Mouse (Mus musculus) left cerebral cortex, postnatal 36 days (tissue): ENCODE measurements around the gene Pmvk. TPM values are rescaled to one million over a fixed set of nuclear protein-coding genes. Genes with fewer than 3 reads are reported as not detected.

Source experiments
- DNase-seq, 2 experiments: peaks; one replicate each; pipeline ENCODE4 v3.0.0; 2021 to 2022; ENCODE audit warnings: low spot score in 2 of 2, mixed read lengths in 1 of 2
- intact Hi-C: fragments of 180-260 bp; cut with DNase I; formaldehyde crosslinking; loops from one replicate; pipeline ENCODE4 v1.15.1; 2025
- total RNA-seq, 2 experiments: library from RNA; stranded (reverse); gene quantifications; 2 replicates each; pipeline ENCODE4 v1.2.3; 2021

The Pmvk gene
- total RNA-seq, 2 experiments from 2014 or later: 32.9 to 33.1 TPM

DNA sequence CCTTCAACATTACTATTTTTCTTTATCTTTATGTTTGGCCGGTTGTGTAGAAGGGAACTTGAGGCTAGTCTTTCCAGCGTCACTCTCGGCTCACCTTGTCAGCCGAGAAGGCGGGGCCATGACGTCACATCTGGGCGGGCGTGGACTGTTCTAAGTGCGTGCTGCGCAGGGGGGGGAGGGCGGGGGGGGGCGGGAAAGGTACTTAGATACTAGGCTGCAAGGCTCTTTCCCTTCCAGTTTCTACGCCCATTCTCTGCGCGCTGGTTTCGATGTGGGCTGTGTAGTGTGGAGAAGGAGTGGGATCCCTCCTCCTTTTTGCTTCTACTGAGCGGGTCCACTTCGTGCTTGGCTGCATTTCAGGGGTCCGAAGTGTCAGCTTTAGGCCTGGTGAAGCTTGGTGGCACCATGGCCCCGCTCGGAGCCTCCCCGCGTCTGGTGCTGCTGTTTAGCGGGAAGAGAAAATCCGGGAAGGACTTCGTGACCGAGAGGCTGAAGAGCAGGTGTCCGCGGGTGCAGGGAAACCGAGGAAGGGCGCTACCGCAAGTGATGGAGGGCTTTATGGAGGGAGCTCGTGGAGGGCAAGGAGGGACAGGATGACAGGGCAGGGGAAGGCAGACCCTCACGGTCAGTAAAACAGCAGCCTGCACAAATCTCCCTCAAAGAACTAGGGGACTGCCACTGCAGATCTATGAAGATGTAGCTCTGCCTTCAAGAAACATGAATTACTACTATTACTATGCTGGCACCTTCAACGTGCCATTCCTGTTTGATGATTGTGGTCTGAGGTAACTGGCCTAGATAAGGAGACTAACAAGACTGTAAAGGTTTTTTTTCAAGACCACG is 4.8 kb downstream of the Pmvk start:
- intact Hi-C loops: loop anchor here (5.0 kb wide), 2 partner anchors 313 to 398 kb away; partner anchors contain the start of gene Ube2q1

DNA sequence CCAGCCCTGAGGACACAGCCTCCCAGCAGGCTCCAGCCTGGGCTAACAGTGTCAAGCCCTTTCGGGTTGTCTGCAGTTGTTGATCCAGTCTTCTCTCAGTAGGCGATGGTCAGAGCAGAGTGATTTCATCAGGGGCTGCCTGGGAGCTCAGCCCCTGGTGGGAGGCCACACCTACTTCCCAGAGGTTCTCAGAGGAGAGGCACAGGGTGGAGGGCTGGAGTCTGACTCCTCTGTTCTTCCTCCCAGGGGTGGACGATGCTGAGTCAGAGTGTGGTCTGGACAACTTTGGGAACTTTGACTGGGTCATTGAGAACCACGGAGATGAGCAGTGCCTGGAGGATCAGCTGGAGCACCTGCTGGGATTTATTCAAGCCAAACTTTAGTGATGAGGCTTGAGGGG is 13.9 kb downstream of the Pmvk start:
- intact Hi-C loops: no loop called here
- no peak for DNase-seq

More for the DNA sequence above, 4.8 kb downstream of the Pmvk start:
- peak; percentile 86 to 87 for DNase-seq

DNA sequence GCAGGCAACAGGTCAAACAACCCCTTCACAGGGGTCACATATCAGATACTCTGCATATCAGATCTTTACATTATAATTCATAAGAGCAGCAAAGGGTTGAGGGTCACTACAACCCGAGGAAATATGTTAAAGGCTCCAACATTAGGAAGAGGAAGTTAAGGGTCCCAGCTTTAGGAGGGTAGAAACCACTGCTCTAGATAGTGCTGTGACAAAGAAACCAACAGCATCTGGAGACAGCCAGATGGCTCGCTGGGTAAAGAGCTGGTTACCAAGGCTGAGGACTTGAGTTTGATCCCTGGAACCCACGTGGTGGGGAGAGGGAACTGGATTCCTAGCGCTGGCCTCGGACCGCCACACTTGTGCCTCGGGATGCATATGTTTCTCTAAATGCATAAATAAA is 17.9 kb downstream of the Pmvk start:
- intact Hi-C loops: no loop called here

DNA sequence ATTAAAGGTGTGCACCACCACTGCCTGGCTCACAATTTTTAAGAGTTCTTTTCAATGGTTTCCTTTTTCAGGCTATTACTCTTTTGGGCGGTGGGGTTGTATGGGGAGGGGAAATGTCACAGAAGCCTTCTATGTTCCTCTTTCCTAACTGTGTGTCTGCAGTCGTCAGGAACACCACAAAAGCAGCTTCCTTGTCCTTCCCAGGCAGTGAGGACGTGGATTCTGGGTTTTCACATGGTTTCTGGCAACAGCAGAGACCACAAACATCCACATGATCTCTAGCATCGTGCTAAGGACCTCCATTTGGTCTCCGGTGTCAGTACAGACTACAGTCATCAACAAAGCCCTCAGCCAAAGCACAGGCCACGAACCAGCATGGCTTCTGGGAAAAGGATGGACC is 19.5 kb downstream of the Pmvk start:
- no peak for DNase-seq
- intact Hi-C loops: no loop called here

More for the DNA sequence above, 17.9 kb downstream of the Pmvk start:
- no peak for DNase-seq

DNA sequence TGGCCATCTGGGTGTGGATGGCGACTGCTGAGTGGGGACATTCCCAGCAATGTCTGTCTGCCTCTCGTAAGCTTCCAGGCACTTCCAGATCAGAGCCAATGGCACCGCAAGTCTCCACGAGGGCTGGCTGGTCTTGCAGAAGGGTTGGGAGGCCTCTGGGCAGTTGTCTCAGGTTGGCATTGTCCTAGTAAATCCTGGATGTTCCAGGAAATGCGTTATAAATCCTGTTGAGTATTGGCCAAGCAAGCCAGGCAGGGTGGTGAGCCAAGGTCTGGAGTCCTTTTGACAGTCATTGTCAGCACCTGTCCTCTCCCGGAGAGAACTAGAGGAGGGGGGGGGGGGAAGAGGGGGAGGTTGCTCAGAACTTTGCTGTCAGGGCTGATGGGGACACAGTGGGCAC is 24.7 kb downstream of the Pmvk start:
- DNase-seq: no peak
- intact Hi-C loops: no loop called here

DNA sequence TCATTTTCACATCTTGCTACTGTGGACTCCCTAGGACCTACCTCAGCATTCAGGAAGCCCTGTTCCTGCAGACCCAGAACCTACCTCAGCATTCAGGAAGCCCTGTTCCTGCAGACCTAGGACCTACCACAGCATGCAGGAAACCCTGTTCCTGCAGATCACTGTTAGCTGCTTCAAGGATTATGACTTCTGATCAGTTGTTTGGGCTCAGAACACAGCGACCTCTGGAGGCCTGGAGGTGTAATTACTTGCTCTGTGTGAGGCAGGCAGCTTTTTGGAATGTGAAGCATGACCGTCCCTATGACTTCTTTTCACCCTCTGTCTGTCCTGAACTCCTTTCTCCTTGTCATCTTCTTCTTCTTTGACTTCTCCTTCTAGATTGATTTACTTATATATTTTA is 27.1 kb downstream of the Pmvk start:
- DNase-seq: no peak
- intact Hi-C loops: loop anchor here (10.0 kb wide), 2 partner anchors 107 to 167 kb away; no protein-coding TSS in a partner anchor

DNA sequence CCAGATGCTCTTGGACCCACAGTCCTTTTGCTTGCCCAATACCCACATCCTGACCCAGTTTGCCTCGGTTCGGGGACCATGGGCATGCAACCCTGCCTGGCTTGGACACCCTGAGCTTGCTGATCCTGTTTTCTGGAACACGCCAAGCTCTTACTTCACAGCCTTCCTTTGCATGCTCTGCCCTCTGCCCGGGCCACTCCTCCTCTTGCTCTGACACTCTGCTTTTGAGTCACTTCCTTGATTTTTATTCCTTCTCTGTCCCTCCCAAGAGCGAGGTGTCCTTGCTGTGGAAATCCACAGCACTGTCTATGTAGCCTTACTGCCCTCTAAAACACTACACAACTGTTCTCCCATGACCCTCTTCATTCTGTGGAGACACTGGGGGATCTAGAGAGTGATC is 27.9 kb downstream of the Pmvk start:
- no peak for DNase-seq
- intact Hi-C loops: loop anchor here (10.0 kb wide), 2 partner anchors 107 to 167 kb away; no protein-coding TSS in a partner anchor

DNA sequence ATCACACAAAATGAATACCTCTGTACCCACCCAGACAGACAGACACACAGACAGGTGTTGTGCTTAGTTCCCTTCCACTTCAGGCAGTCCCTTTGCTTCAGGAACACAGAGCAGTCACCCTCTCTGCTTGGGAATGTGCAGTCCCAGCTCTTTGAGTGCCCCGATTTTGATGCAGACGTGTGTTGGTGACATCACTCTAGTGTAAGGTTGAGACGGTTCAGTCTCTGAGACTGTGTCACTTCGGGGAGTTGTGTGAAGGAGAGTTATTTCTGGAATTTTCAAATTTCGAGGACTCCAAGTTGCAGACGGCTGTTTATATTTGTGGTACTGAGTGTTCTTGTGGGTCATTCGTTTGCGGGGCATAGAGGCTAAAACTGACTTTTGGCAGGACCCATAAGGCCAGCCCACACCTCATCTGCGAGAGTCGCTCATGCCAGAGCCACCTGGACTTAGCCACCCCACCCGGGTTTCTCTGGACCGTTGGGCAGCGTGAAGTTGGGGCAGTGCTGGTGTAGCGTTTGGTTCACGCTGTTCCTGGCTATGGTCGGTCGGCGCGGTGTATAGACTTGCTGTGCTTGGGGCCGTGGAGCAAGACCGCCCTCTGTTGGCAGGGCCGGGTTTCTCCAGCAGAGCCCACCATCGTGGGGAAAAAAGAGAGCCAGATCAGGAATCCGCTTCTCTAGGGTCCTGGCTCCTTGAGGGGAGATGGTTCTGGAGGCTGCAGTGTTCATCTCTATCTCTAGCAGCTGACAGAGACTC is 30.6 kb downstream of the Pmvk start:
- intact Hi-C loops: loop anchor here (5.0 to 10.0 kb wide), 3 partner anchors 38 to 170 kb away; no protein-coding TSS in a partner anchor
- DNase-seq: peak; percentile 45 to 49

DNA sequence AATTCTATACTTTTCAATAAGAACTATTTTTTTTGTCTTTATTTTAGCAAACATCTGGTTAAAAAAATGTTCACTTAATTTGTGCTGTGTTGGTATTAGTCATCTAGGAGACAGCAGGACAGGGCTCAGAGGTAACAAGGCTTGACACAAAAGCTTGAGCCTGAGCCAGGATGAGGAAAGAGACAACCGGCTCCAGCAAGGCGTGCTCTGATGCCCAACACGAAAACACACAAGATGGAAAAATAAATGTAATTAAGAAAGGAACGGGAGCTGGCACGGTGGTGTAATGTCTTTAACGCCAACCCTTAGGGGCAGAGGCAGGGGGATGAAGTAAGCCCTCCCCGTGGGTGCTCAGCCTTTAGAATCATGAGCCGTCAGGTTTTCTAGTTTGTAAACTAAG is 31.8 kb downstream of the Pmvk start:
- no peak for DNase-seq
- intact Hi-C loops: loop anchor here (5.0 to 10.0 kb wide), 3 partner anchors 39 to 171 kb away; no protein-coding TSS in a partner anchor

DNA sequence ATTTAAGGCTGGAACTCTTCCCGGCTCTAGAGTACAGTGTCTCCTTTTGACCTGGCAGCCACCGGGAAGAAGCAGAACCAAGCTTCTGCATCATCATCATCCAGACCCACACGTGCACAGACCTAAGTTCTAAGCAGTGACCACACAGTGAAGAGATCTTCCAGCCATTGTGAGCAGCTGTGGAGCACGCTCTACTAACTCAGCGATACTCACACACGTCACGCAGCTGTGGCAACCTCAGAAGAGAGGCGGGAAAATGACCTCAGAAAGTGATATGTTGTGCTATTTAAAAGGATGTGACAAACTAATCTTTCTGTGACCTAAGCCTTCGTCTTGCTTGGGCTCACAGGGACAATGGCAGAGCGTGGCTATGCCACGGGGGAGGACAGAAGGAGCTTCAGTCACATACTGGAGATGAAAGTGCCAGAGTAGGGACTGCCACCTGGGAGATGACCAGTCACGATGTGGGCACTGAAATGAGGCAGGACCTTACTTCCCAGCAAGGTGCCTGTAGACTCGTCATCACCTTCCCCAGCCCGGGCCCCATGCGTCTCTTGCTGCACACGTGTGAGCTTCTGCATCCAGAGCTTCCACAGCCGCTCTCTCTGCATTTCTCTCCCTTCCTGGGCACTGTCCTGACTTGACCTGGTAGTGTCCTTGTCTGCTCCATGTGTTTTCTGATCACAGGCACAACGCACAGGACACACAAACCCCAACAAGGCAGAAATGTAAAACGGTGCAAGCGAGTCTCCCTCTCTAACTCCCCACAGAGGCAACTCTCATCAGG is 32.8 kb downstream of the Pmvk start:
- intact Hi-C loops: loop anchor here (5.0 to 10.0 kb wide), 3 partner anchors 40 to 172 kb away; no protein-coding TSS in a partner anchor
- no peak for DNase-seq

DNA sequence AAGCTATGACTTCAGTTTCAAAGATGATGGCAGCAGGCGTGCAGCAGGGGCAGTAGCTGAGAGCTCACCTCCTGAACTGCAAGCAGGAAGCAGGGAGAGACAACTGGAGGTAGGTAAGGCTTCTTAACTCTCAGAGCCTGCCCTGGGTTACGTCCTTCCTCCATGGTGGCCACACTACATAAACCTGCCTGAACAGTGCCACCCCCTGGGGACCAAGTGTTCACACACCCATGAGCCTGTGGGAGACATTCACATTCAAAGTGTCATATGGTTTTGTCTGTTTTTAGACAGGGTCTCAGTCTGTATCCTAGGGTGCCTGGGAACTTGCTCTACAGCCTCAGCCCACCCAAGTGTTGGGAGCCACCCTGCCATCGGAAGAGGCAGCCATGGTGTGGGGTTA is 36.4 kb downstream of the Pmvk start:
- intact Hi-C loops: no loop called here
- no peak for DNase-seq

DNA sequence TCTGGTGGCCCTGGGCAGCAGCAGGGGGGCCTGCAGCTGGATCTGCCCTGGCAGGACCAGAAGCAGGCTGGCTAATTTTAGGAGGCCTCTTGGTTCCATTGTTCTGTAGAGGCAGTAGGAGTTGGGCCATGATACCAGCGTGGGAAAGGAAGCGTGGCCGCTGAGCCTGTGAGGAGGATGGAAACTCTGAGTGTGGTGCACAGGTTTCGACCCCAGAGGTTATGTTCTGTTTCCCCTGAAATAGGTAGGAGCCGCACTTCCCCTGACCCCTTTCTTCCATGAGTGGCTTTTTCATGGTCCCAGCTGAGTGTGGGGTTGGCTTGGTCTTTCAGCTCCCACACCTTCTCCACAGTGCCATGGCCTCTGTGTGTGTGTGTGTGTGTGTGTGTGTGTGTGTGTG is 37.2 kb downstream of the Pmvk start:
- no peak for DNase-seq
- intact Hi-C loops: no loop called here

DNA sequence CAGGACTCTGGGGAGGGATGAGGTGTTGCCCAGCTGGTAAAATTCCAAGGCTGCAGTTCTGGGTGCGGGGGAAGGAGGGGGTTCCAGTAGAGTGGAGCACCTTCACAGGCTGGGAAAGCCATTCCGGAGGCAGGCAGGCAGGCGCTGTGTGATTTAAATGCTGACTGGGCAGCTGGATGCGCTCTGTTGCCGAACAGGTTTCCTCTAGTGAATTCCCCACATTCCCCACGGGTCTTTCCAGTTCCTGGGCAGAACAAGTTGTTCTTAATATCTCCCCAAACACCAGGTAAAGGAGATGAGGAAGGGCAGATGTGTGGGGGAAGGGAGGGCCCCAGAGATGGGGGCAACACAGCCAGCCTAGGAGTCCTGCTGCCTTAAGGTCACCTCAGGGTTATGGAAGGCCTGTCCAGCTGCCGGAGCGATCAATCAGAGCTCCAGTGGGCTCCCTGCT is 38.4 kb downstream of the Pmvk start:
- DNase-seq: no peak
- intact Hi-C loops: no loop called here

DNA sequence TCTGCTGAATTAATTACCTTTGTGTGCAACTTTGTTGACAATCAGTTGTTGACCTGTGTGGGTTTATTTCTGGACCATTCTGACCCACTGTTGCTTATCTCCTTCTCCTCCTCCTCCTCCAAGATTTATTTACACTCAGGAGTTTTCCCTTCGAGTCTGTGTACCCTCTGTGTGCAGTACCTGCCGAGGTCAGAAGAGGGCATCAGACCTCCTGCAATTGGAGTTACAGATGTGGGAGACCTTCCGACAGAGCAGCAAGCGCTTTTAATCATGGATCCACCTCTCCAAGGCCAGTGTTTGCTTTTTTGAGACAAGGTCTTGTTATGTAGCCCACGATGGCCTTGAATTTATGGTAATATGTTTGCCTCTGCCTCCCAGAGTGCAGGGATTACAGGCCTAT is 40.3 kb downstream of the Pmvk start:
- intact Hi-C loops: no loop called here
- no peak for DNase-seq

DNA sequence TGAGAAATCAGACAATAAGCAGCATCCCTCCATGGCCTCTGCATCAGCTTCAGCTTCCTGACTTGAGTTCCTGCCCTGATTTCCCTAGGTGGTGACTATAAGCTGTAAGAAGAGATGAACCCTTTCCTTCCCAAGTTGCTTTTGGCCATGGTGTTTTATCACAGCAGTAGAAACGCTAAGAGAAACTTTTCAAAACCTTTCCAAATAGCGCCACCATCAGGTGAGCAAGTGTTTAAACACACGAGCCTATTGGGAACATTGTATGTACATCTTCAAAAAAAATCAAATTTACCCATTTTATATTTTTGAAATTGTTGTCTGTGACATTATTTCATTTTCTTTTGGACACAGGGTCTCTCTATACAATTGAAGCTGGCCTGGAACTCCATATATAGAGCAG is 42.0 kb downstream of the Pmvk start:
- DNase-seq: no peak
- intact Hi-C loops: no loop called here

DNA sequence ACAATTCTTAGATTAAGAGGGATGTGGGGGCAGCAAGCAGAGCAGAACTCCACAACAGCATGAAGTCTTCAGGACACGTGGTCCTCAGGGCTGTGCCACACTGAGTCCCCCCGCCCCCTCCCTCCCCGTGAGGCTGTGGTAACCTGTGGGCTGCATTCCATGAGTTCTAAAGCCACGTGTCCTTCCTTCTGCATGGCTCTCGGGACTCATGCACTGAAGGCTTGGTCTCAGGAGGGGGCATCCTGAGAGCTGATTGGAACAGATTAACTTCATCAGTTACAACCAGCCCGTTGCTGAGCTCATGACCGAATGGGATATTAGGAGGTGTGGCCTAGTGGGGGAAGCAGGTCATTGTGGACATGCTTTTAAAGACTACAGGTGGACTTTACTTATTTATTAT is 45.4 kb downstream of the Pmvk start:
- DNase-seq: no peak
- intact Hi-C loops: no loop called here

DNA sequence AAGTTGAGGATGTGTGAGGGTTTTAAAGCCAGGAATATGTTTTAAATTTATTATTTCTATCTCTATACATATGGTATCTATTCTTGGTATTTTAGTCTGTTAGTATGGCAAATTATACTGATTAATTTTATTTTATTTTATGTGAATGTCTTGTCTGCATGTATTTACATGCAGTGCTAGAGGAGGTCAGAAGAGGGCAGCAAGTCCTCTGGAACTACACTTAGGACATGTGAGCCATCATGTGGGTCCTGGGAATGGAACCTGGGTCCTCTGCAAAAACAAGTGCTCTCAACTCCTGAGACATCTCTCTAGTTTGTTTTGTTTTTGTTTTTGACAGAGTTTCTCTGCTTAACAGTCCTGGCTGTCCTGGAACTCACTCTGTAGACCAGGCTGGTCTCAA is 47.1 kb downstream of the Pmvk start:
- no peak for DNase-seq
- intact Hi-C loops: no loop called here

DNA sequence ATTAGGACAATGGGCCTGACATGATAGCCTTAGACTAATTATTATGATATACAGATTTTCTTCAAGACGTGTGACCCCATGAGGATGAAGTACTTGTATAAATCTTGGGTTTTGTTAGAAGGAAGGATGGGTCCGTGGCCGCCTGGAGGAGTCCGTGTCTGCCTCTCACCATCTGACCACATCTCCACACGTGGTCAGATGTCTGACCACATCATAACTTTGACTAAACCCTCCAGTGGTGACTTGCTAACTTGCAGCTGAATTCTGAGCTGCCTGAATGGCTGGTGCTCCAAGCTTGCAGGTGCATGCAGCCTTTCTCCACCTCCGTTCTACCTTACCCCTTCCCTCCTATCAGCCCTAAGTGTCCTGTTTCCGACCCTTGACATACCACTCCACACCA is 48.2 kb downstream of the Pmvk start:
- intact Hi-C loops: no loop called here
- no peak for DNase-seq

DNA sequence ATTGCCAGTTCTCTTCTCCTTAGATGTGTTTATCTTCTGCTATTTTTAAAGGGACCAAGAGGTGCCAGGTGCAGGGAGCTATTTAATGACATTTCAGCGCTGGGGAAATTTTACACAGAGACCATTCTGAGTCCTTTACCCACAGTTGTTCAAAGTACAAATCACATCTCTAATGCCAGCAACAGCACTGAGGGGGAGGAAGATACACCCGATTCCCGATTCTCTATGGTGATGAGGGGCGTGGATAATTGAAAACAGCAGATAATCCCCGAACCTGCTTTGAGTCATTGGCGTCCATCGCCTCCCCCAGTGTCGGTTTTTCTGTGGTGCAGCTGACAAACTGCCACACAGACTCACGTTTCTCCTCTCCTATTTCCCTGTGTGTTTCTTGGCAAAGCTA is 53.7 kb downstream of the Pmvk start:
- intact Hi-C loops: no loop called here
- no peak for DNase-seq

DNA sequence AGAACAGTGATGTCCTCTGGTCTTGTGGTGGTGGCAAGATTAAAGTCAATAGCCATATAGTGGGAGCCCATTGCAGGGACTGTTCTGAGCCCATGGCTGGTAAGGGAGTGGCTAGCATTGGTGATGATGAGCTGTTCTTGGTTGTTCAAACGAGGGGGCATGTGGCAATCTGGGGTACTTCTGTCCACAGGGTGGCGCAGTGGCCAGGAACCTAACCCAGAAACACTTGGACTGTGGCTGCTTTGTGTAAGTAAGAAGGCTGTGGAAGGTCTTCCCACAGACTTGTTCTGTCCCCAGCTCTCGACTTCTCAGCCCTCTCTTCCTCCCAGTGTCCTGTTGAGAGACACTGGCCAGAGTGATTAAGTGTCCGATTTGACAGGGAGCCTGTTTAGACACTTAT is 56.6 kb downstream of the Pmvk start:
- intact Hi-C loops: loop anchor here (5.0 kb wide), 1 partner anchor 261 kb away; the partner anchor contains the start of gene Ube2q1

More for the DNA sequence above, 56.6 kb downstream of the Pmvk start:
- DNase-seq: peak; percentile 37 to 54
